Mouse (Mus musculus) left cerebral cortex, adult 9 months (tissue): ENCODE results near the gene Cdr2l.

Experiments
- DNase-seq, 2 experiments: peaks; one replicate each; pipeline ENCODE4 v3.0.0; 2022; ENCODE audit warnings: low spot score in 2 of 2

Gene Cdr2l

GRCm38 (mm10) chr11:115405723-115406122 lies 24.0 kb downstream of the Cdr2l start:
- no peak for DNase-seq

- DNase-seq = no peak
Measured at GRCm38 (mm10) chr11:115406858-115407401, 25.2 kb downstream of the Cdr2l start.

GRCm38 (mm10) chr11:115408266-115408920 lies 26.7 kb downstream of the Cdr2l start:
- DNase-seq = no peak

GRCm38 (mm10) chr11:115409556-115409955 lies 27.8 kb downstream of the Cdr2l start:
- no peak for DNase-seq

- peak; percentile 91 to 95 for DNase-seq
Measured at GRCm38 (mm10) chr11:115419531-115420237, 38.0 kb downstream of the Cdr2l start, which contains the start of the genes Atp5h and Kctd2. Gene Atp5h, minus strand, starts transcription at chr11:115419962. Gene Kctd2, plus strand, starts transcription at chr11:115420128.

- peak in 1 of 2 experiments; percentile 49 for DNase-seq
Measured at GRCm38 (mm10) chr11:115420336-115421190, 38.8 kb downstream of the Cdr2l start.

GRCm38 (mm10) chr11:115421328-115421727 lies 39.6 kb downstream of the Cdr2l start:
- no peak for DNase-seq

- no peak for DNase-seq
Measured at GRCm38 (mm10) chr11:115421972-115422371, 40.3 kb downstream of the Cdr2l start.

GRCm38 (mm10) chr11:115423091-115423490 lies 41.4 kb downstream of the Cdr2l start:
- DNase-seq = no peak

GRCm38 (mm10) chr11:115424666-115425065 lies 43.0 kb downstream of the Cdr2l start:
- DNase-seq = no peak

- DNase-seq = no peak
Measured at GRCm38 (mm10) chr11:115425671-115426070, 44.0 kb downstream of the Cdr2l start.

- DNase-seq = peak in 1 of 2 experiments; percentile 80
Measured at GRCm38 (mm10) chr11:115427482-115428331, 46.0 kb downstream of the Cdr2l start.

- DNase-seq = peak in 1 of 2 experiments; percentile 55
Measured at GRCm38 (mm10) chr11:115429307-115429706, 47.6 kb downstream of the Cdr2l start.

- DNase-seq = no peak
Measured at GRCm38 (mm10) chr11:115430561-115430960, 48.8 kb downstream of the Cdr2l start.

- no peak for DNase-seq
Measured at GRCm38 (mm10) chr11:115432814-115433213, 51.1 kb downstream of the Cdr2l start.

- no peak for DNase-seq
Measured at GRCm38 (mm10) chr11:115433342-115433741, 51.6 kb downstream of the Cdr2l start.

- no peak for DNase-seq
Measured at GRCm38 (mm10) chr11:115435596-115436337, 54.1 kb downstream of the Cdr2l start.

- peak in 1 of 2 experiments; percentile 53 for DNase-seq
Measured at GRCm38 (mm10) chr11:115437571-115438122, 55.9 kb downstream of the Cdr2l start.

GRCm38 (mm10) chr11:115439326-115439725 lies 57.6 kb downstream of the Cdr2l start:
- DNase-seq = no peak
